Mouse (Mus musculus) liver, adult 2 months (tissue): Measurements from ENCODE around the gene Cavin2. TPM values are rescaled to one million over a fixed set of nuclear protein-coding genes. Genes with fewer than 3 reads are reported as not detected.
A peak's percentile ranks its signal among the peaks of the same experiment; 100 is the strongest.

Experiments used
- DNase-seq: peaks from one replicate; pipeline ENCODE4 v3.0.0-alpha.2; 2011; ENCODE audit warnings: low read depth, low spot score; ENCODE audit errors: extremely low read depth
- H3K27ac ChIP-seq: fragments of 200-500 bp; replicated peaks from 2 replicates; pipeline ENCODE4 v1.5.1; 2012; ENCODE audit warnings: low read depth, mild to moderate bottlenecking, control low read depth, inconsistent platforms, low read length; ENCODE audit not compliant: insufficient read depth
- H3K27me3 ChIP-seq: fragments of 200-500 bp; 2 replicates; pipeline ENCODE4 v1.6.1; 2012; ENCODE audit warnings: mild to moderate bottlenecking, moderate library complexity, low read length, inconsistent platforms; ENCODE audit not compliant: control insufficient read depth, insufficient read depth
- H3K36me3 ChIP-seq: fragments of 200-500 bp; 2 replicates; pipeline ENCODE4 v1.6.1; 2012; ENCODE audit warnings: low read length, inconsistent platforms; ENCODE audit not compliant: control insufficient read depth, insufficient read depth
- H3K4me1 ChIP-seq: fragments of 200-500 bp; 2 replicates; pipeline ENCODE4 v1.6.1; 2011; ENCODE audit warnings: low read length; ENCODE audit not compliant: control insufficient read depth, insufficient read depth
- H3K4me3 ChIP-seq: fragments of 200-500 bp; 2 replicates; pipeline ENCODE4 v1.5.1; 2011; ENCODE audit warnings: low read depth, mild to moderate bottlenecking, control low read depth, low read length, moderate library complexity; ENCODE audit not compliant: insufficient read depth
- H3K79me2 ChIP-seq: fragments of 200-500 bp; 2 replicates; pipeline ENCODE4 v1.6.1; 2012; ENCODE audit warnings: inconsistent platforms, mild to moderate bottlenecking, low read length, moderate library complexity; ENCODE audit not compliant: control insufficient read depth, insufficient read depth
- H3K9ac ChIP-seq: fragments of 200-500 bp; 2 replicates; pipeline ENCODE4 v1.6.1; 2012; ENCODE audit warnings: low read depth, mild to moderate bottlenecking, control low read depth, inconsistent platforms, low read length
- CTCF ChIP-seq: fragments of 200-500 bp; IDR thresholded peaks from 2 replicates; pipeline ENCODE4 v1.5.1; 2011; ENCODE audit warnings: low read depth, low read length, control low read depth
- POLR2A ChIP-seq: fragments of 200-500 bp; IDR thresholded peaks from 2 replicates; pipeline ENCODE4 v1.6.1; 2011; ENCODE audit warnings: low read length, control low read depth; ENCODE audit not compliant: insufficient read depth; ENCODE audit errors: extremely low read depth
- WGBS: fragments of 180-500 bp; shearing (Covaris S2); methylation state at CpG from one replicate; pipeline ENCODE4 v1.1.7; 2018; 5-methylcytosine and 5-hydroxymethylcytosine counted together
- polyA plus RNA-seq: library from polyadenylated mRNA; depleted of rRNA; stranded (reverse); fragments of >200 nt; gene quantifications from 2 replicates; pipeline ENCODE4 v1.2.3, GENCODE M21; 2012
- total RNA-seq: library from RNA; depleted of rRNA; stranded (reverse); fragments of >200 nt; gene quantifications from 2 replicates; pipeline ENCODE4 v1.2.3, GENCODE M21; 2014

Gene Cavin2
- total and polyA plus RNA-seq, 2 experiments = 5.9 to 17.6 TPM

DNA sequence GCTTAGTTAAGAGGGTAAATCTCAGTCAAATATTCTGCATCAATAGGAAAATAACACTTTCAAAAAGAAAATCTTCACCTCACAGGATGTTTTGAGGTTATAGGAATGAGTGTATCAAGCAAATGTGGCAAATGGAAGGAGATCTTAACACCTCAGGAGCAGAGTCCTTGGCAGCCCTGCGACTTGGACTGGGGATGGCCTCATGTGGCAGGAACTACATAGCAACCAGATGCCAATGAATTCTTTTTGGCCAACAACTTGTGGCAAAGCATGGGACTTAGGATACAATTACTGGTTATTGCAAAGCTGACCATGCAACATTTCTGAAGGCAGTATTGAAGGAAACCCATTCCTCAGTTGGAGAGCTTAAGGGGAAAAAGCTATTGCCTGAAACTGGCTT is 39.6 kb downstream of the Cavin2 start:
- TF ChIP-seq CTCF (no peak), POLR2A (no peak)
- H3K36me3 ChIP-seq = no peaks in the 10 kb centered on the region
- no peaks in the 10 kb centered on the region for H3K27me3 ChIP-seq
- no peak overlapping the region for H3K9ac ChIP-seq
- no peak for DNase-seq
- H3K79me2 ChIP-seq = no peaks in the 10 kb centered on the region
- 82% methylated on average over 1 of the region's 1 CpGs for WGBS
- no peak overlapping the region for H3K4me3 ChIP-seq
- no peaks in the 10 kb centered on the region for H3K4me1 ChIP-seq
- H3K27ac ChIP-seq = no peak overlapping the region

DNA sequence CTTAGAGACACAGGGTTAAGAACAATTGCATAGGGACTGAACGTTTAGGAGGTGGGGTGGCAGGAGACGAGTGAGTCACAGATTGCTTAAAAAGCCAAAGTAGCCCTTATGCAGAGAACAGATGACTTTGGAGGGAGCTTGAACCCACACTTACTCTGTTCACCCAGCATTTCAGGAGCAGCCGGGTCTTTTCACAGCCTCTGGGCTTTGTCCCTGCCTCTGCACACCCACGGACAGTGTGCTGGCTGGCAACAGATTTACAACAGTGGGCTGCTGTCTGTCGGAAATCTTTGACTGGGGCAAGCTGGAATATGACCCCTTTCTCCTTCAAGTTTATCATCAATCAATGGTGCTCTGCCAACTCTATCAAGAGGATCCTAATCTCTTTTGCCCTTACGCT is 44.1 kb downstream of the Cavin2 start:
- Histone ChIP-seq H3K36me3 (no peaks in the 10 kb centered on the region), H3K27me3 (no peaks in the 10 kb centered on the region), H3K4me3 (no peak overlapping the region), H3K79me2 (no peaks in the 10 kb centered on the region), H3K4me1 (no peaks in the 10 kb centered on the region; the same call in 1 of the 2 replicates), H3K9ac (no peak overlapping the region), H3K27ac (no peak overlapping the region)
- WGBS = 43% methylated on average over 6 of the region's 6 CpGs
- no peak for DNase-seq
- no peak for TF ChIP-seq CTCF

DNA sequence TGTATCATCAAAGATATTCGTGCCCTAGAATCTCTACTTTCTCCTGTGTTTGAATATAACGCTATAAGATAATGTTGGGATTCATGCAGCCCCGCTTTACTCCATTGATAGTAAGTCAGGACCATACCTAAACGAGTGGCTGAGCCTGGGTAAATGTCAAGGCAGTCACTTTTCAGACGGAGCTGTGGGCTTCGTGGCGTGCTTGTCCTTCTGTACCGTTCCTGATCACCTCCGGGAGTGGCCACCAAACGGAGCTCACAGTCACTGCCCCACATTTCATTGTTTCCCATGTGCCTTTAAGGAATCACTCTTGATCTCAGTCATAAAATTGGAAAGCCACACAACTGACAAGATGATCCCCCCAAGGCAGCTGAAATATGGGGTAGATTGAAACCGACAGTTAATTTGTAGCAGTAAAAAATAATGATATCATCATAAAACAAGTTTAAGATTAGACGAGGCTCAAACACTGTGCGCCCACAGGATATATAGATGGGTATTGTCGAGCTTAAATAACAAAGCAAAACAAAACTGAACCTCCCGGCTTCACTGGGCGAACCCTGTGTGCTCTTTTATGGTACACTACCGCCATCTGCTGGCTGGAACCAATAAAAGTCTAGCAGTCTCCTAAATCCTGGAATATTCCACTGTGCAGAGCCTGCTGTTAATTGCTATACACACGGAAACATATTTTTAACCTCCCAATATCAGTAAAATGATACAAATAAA is 44.8 kb downstream of the Cavin2 start:
- no peaks in the 10 kb centered on the region for H3K36me3 ChIP-seq
- peak overlapping the region; percentile 7 for H3K4me3 ChIP-seq
- no peak overlapping the region for H3K27ac ChIP-seq
- H3K79me2 ChIP-seq = no peaks in the 10 kb centered on the region
- 9% methylated on average over 18 of the region's 18 CpGs for WGBS
- H3K9ac ChIP-seq = no peak overlapping the region
- TF ChIP-seq POLR2A (no peak), CTCF (peak; percentile 49; the same call in 1 of the 2 replicates)
- DNase-seq = peak; percentile 47
- H3K4me1 ChIP-seq = no peaks in the 10 kb centered on the region; the same call in 1 of the 2 replicates
- H3K27me3 ChIP-seq = no peaks in the 10 kb centered on the region

DNA sequence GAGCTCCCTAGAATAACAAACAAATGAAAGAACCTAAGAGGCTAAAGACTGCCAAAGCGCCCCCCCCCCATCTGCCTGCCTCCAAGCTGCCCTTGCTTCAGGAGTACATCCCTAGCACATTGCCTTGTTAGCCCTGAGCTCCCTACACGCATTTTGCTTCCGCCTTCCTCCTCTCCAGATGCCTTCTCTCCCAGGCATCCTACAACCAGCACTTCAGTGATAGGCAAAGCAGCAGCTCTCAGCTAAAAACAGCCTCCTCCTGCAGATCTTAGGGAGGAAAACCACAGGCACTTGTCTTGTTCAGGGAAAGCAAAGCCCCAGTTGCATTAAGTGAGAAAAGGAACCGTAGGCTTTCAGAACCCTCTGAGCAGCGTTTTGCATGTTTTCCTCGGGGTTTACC is 45.4 kb downstream of the Cavin2 start:
- no peak overlapping the region for H3K9ac ChIP-seq
- no peaks in the 10 kb centered on the region for H3K79me2 ChIP-seq
- WGBS = 26% methylated on average over 6 of the region's 6 CpGs
- no peaks in the 10 kb centered on the region for H3K27me3 ChIP-seq
- H3K4me1 ChIP-seq = no peaks in the 10 kb centered on the region; the same call in 1 of the 2 replicates
- H3K4me3 ChIP-seq = no peak overlapping the region
- no peak overlapping the region for H3K27ac ChIP-seq
- H3K36me3 ChIP-seq = no peaks in the 10 kb centered on the region
- TF ChIP-seq CTCF (no peak), POLR2A (no peak)
- no peak for DNase-seq

DNA sequence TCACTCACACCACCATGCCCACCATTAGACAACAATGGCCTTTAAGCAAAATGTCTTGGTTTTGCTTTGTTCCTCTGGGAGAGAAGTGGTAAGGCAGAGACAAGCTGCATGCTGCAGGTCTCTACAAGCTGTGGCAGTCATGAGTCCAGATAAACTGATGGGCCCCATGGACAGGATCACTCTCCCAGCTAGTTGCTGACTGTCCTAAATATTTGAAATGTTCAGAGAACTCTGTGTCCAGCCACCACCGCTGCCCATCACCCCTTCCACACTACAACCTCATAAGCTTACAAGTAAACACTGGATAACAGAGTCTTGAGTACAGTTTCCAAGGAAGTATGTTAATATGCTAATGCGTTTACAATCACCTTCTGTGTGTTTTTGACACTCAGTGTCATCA is 46.2 kb downstream of the Cavin2 start:
- DNase-seq = no peak
- Histone ChIP-seq H3K9ac (no peak overlapping the region), H3K4me1 (no peaks in the 10 kb centered on the region; the same call in 1 of the 2 replicates), H3K27ac (no peak overlapping the region), H3K27me3 (no peaks in the 10 kb centered on the region), H3K36me3 (no peaks in the 10 kb centered on the region), H3K79me2 (no peaks in the 10 kb centered on the region), H3K4me3 (no peak overlapping the region)
- WGBS = 79% methylated on average over 2 of the region's 2 CpGs
- TF ChIP-seq POLR2A (no peak), CTCF (no peak)

DNA sequence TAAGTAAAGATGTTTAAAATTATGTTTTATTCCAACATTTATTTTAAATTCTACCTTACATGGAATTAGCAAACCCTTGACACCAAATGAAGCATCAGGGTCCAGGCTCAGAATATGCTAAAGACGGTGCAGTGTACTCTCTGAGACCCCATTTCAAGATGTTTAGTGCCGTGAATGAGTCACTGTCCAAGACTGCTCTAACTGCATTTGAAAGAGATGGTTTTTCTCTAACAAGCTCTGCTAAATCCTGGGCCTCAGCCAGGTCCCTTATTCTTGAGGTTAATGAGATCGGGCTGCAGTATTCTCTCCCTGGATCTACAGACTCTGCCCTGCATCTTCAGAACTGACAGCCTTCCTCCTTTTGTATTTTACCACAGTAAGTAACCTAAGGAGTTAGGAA is 55.2 kb downstream of the Cavin2 start:
- DNase-seq = no peak
- no peaks in the 10 kb centered on the region for H3K79me2 ChIP-seq
- no peak overlapping the region for H3K27ac ChIP-seq
- no peak overlapping the region for H3K9ac ChIP-seq
- WGBS = 73% methylated on average over 3 of the region's 3 CpGs
- H3K27me3 ChIP-seq = no peaks in the 10 kb centered on the region
- H3K4me1 ChIP-seq = no peaks in the 10 kb centered on the region
- H3K4me3 ChIP-seq = no peak overlapping the region
- TF ChIP-seq POLR2A = no peak
- TF ChIP-seq CTCF = no peak
- no peaks in the 10 kb centered on the region for H3K36me3 ChIP-seq
